Comparison of ENCODE assay signal across 27 mouse cellular contexts in the genomic region with DNA sequence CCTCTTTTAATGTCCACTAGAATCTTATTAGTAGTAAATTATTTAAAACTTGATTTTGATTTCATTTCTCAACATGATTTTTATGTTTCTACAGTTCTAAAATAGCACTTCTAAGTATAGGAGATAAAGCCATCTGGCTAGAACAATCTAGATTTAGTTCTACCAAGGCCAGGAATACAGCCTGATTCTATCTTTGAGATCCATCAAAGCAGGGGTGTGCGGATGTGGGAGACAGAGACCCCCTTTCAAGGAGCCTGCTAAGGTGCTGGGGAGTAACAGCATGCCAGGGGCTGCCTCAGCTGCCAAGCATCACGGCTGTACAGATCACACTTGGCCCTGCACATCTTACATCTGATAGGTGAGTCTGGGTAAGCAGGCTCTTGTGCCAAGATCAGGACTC.
"Had no signal": no experiment of that assay in that cellular context is flagged by ENCODE, and none has a peak within 500 bp of the region (broad histone marks: within the 10 kb centered on the region; RNA-seq: fewer than 3 reads in every experiment).

No protein-coding gene starts in this region.

- H3K36me3 ChIP-seq: heart, embryonic 13.5 days; heart, embryonic 15.5 days; hindbrain, embryonic 12.5 days; intestine, embryonic 15.5 days; limb, embryonic 10.5 days; limb, embryonic 12.5 days; liver, embryonic 13.5 days; liver, embryonic 15.5 days had no signal

- H3K9ac ChIP-seq: heart, embryonic 13.5 days; heart, embryonic 15.5 days; hindbrain, embryonic 12.5 days; hindbrain, embryonic 14.5 days; intestine, embryonic 15.5 days; limb, embryonic 12.5 days; liver, embryonic 13.5 days; liver, embryonic 15.5 days had no signal

- H3K4me2 ChIP-seq: heart, embryonic 11.5 days; heart, embryonic 13.5 days; heart, embryonic 15.5 days; hindbrain, embryonic 12.5 days; hindbrain, embryonic 14.5 days; intestine, embryonic 15.5 days; limb, embryonic 12.5 days; liver, embryonic 11.5 days; liver, embryonic 13.5 days; liver, embryonic 15.5 days had no signal

- ATAC-seq: hindbrain, embryonic 16.5 days; inflammation-experienced regulatory T-cells, adult 6 months; intestine, embryonic 15.5 days; intestine, postnatal 0 days had no signal

- H3K9me3 ChIP-seq: heart, embryonic 13.5 days; heart, embryonic 15.5 days; hindbrain, embryonic 12.5 days; intestine, embryonic 15.5 days; limb, embryonic 10.5 days; limb, embryonic 12.5 days; liver, embryonic 13.5 days; liver, embryonic 15.5 days had no signal

- H3K27ac ChIP-seq: heart, adult 2 months; heart, embryonic 13.5 days; heart, embryonic 15.5 days; hindbrain, embryonic 12.5 days; hindbrain, embryonic 14.5 days; intestine, embryonic 15.5 days; limb, embryonic 10.5 days; limb, embryonic 12.5 days; liver, embryonic 13.5 days; liver, embryonic 15.5 days had no signal

- H3K4me1 ChIP-seq: heart, embryonic 15.5 days; hindbrain, embryonic 12.5 days; intestine, embryonic 15.5 days had no signal

- DNase-seq: gastrocnemius, postnatal 14 days; gastrocnemius, postnatal 36 days; heart, adult 11 months; heart, adult 2 months; heart, postnatal 14 days; heart, postnatal 36 days; kidney, adult 18-20 months; kidney, adult 8-10 months; kidney, postnatal 10 days; kidney, postnatal 25 days; kidney, postnatal 4 days; liver; liver, embryonic 13.5 days; lung, adult 18-20 months had no signal

- H3K4me3 ChIP-seq: heart, adult 2 months; heart, embryonic 13.5 days; heart, embryonic 15.5 days; hindbrain, embryonic 12.5 days; intestine, embryonic 15.5 days; limb, embryonic 10.5 days; limb, embryonic 12.5 days; liver, embryonic 13.5 days; liver, embryonic 15.5 days had no signal

- H3K27me3 ChIP-seq: heart, embryonic 13.5 days; heart, embryonic 15.5 days; hindbrain, embryonic 12.5 days; intestine, embryonic 15.5 days; limb, embryonic 12.5 days; liver, embryonic 13.5 days; liver, embryonic 15.5 days had no signal
